8 mouse cellular contexts compared by ENCODE assay signal in the genomic region with DNA sequence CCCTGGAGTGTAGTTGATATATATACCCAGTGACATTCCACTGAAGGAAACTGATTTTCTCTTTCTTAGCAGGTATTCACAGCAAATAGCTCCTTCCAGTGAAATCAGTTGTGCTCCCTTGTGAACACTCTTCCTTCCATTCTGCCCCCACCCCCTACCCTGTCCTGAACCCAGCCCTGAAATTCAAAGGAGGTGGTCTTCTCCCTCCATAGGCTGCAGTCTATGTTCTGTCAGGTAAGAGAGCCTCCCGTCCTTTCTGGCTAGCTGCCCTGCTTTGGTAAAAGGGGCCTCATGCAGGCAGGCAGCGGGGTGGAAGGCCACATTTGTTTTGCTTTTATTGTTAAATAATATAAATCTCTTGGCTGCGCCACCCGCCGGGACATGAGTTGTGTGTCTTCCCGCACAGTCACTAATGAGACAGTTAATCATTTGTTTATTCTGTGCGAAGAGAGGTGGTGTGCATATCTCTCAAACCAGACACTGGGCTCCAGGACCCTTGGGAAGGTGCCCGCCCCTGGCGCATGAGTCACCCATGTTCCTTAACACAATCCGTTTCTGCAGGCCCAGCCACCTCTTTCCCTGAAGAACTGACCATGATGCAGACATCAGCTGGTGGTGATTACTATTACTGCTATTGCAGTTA.
A peak's percentile ranks its signal among the peaks of the same experiment; 100 is the strongest.
DNase-seq lines count a peak whose midpoint lies in the region.

No protein-coding gene starts in this region.

- 16% methylated on average over 10 of the region's 10 CpGs for WGBS in heart, embryonic 10.5 days

- intact Hi-C loops in heart, postnatal 25 days (cut with DNase I): no loop called here
- intact Hi-C loops in heart, postnatal 14 days (cut with DNase I): no loop called here

- DNase-seq in heart, embryonic 10.5 days (ENCODE audit: low spot score): peak; percentile 91
- no peak for DNase-seq in heart, postnatal 25 days (ENCODE audit: low spot score)
- DNase-seq in c-Kit-positive CD71-positive TER-119-negative erythroid progenitor cells, embryonic 14.5 days (ENCODE audit: low read depth): peak; percentile 77
- DNase-seq in heart, postnatal 14 days: peak; percentile 1 to 2
- DNase-seq in lung, postnatal 4 days: peak; percentile 9 to 72
- DNase-seq in testis, postnatal 10 days (ENCODE audit: low spot score): no peak
- no peak for DNase-seq in cerebellum, adult 9-11 months
- DNase-seq in gastrocnemius, postnatal 4 days (ENCODE audit: low spot score in 2 of 2): no peak

- peak overlapping the region; percentile 74 for H3K27ac ChIP-seq in heart, embryonic 10.5 days

- H3K27me3 ChIP-seq in heart, embryonic 10.5 days (ENCODE audit: insufficient read depth, poor library complexity, severe bottlenecking): no peaks in the 10 kb centered on the region

- no peaks in the 10 kb centered on the region for H3K9me3 ChIP-seq in heart, embryonic 10.5 days

- no peaks in the 10 kb centered on the region for H3K36me3 ChIP-seq in heart, embryonic 10.5 days

- H3K4me1 ChIP-seq in heart, embryonic 10.5 days: peaks cover 25% of the 10 kb centered on the region

- H3K4me3 ChIP-seq in heart, embryonic 10.5 days: no peak overlapping the region

Comparison
In these comparisons a context has a peak if more than half of its experiments do, and no peak if none do; other contexts are left out.
1. DNase-seq: peak in heart, embryonic 10.5 days (single experiment), c-Kit-positive CD71-positive TER-119-negative erythroid progenitor cells, embryonic 14.5 days (single experiment), heart, postnatal 14 days (2 of 2) and lung, postnatal 4 days (2 of 2); none in heart, postnatal 25 days (single experiment), testis, postnatal 10 days (single experiment), cerebellum, adult 9-11 months (single experiment) and gastrocnemius, postnatal 4 days (0 of 2).